ENCODE assay signal across 9 mouse cellular contexts in genomic region chr7:109719286-109719685, GRCm38 (mm10). TPM values are rescaled to one million over a fixed set of nuclear protein-coding genes. Genes with fewer than 3 reads are reported as not detected.
DNase-seq lines count a peak whose midpoint lies in the region; ATAC-seq and TF ChIP-seq lines count a peak whose summit lies in the region.
"Had no signal": no experiment of that assay in that cellular context is flagged by ENCODE, and none has a peak within 500 bp of the region (broad histone marks: within the 10 kb centered on the region; RNA-seq: fewer than 3 reads in every experiment).

No protein-coding gene starts in this region.

- TF ChIP-seq POLR2A in liver, adult 2 months (IDR thresholded peaks at IDR 0.05; ENCODE audit: extremely low read depth, insufficient read depth, low read length): no peak

- TF ChIP-seq CTCF in liver, adult 2 months (IDR thresholded peaks at IDR 0.05; ENCODE audit: low read depth, low read length): 0 out of 2 replicates have a peak, but pooled peaks have one; percentile 10

- ATAC-seq in liver, embryonic 11.5 days (replicated peaks; ENCODE audit: low FRiP score): no peak

- intact Hi-C loops in heart, postnatal 36 days (cut with DNase I): loop anchor here (5.0 kb wide), 1 partner anchor 87 kb away; no protein-coding TSS in a partner anchor

- H3K4me2 ChIP-seq in liver, embryonic 11.5 days: no peak overlapping the region

- no peaks in the 10 kb centered on the region for H3K4me1 ChIP-seq in liver, adult 2 months (ENCODE audit: control insufficient read depth, insufficient read depth, low read length)
- H3K4me1 ChIP-seq in liver, embryonic 11.5 days (replicated peaks; ENCODE audit: control insufficient read depth, insufficient read depth, low read length): no peaks in the 10 kb centered on the region
- no peaks in the 10 kb centered on the region for H3K4me1 ChIP-seq in forebrain, embryonic 10.5 days

- 0 out of 2 replicates have a peak, but pooled peaks cover 3% of the 10 kb centered on the region for H3K9me3 ChIP-seq in liver, embryonic 11.5 days (ENCODE audit: control insufficient read depth, low read length)
- peaks cover 5% of the 10 kb centered on the region; the same call in 1 of the 2 replicates for H3K9me3 ChIP-seq in forebrain, embryonic 10.5 days

- H3K27me3 ChIP-seq in liver, adult 2 months (ENCODE audit: control insufficient read depth, insufficient read depth, low read length): no peaks in the 10 kb centered on the region
- no peaks in the 10 kb centered on the region for H3K27me3 ChIP-seq in liver, embryonic 11.5 days (replicated peaks; ENCODE audit: control insufficient read depth, insufficient read depth, low read length)
- H3K27me3 ChIP-seq in forebrain, embryonic 10.5 days (ENCODE audit: poor library complexity, severe bottlenecking): no peaks in the 10 kb centered on the region

- H3K27ac ChIP-seq in liver, adult 2 months (replicated peaks; ENCODE audit: insufficient read depth, low read depth, low read length): no peak overlapping the region
- H3K27ac ChIP-seq in liver, embryonic 11.5 days (ENCODE audit: low read depth, low read length): no peak overlapping the region
- H3K27ac ChIP-seq in forebrain, embryonic 10.5 days: no peak overlapping the region

- no peak overlapping the region for H3K4me3 ChIP-seq in liver, adult 2 months (ENCODE audit: insufficient read depth, low read depth, low read length)
- H3K4me3 ChIP-seq in liver, embryonic 11.5 days (ENCODE audit: low read depth, low read length): no peak overlapping the region
- no peak overlapping the region for H3K4me3 ChIP-seq in forebrain, embryonic 10.5 days

- no peaks in the 10 kb centered on the region for H3K79me2 ChIP-seq in liver, adult 2 months (ENCODE audit: control insufficient read depth, insufficient read depth, low read length)

- WGBS in liver, adult 2 months: 68% methylated on average over 9 of the region's 9 CpGs
- 64% methylated on average over 9 of the region's 9 CpGs for WGBS in liver, embryonic 11.5 days
- WGBS in forebrain, embryonic 10.5 days: 68% methylated on average over 9 of the region's 9 CpGs

- peak; percentile 23 to 56 for DNase-seq in frontal cortex, postnatal 36 days (ENCODE audit: low spot score in 2 of 2)
- DNase-seq in frontal cortex, postnatal 14 days (ENCODE audit: low spot score in 2 of 2): no peak
- DNase-seq in liver, adult 2 months (ENCODE audit: extremely low read depth, low read depth, low spot score): peak; percentile 15
- DNase-seq in liver, embryonic 11.5 days (ENCODE audit: low spot score): no peak
- peak; percentile 80 for DNase-seq in NIH3T3 (ENCODE audit: low read depth)
- DNase-seq in heart, postnatal 36 days: peak; percentile 28 to 35
- DNase-seq in right cerebral cortex, postnatal 4 days: peak; percentile 26
- DNase-seq in forebrain, embryonic 10.5 days (ENCODE audit: extremely low spot score, low spot score): no peak

- no peaks in the 10 kb centered on the region for H3K36me3 ChIP-seq in liver, adult 2 months (ENCODE audit: control insufficient read depth, insufficient read depth, low read length)
- no peaks in the 10 kb centered on the region for H3K36me3 ChIP-seq in liver, embryonic 11.5 days (ENCODE audit: control insufficient read depth, insufficient read depth, low read length)
- no peaks in the 10 kb centered on the region for H3K36me3 ChIP-seq in forebrain, embryonic 10.5 days (replicated peaks)

- H3K9ac ChIP-seq in liver, adult 2 months (ENCODE audit: low read depth, low read length): no peak overlapping the region
- no peak overlapping the region for H3K9ac ChIP-seq in liver, embryonic 11.5 days (ENCODE audit: low read depth, low read length)

RNA-seq across cellular contexts. Expression of gene BC051019, which starts 4.4 kb away (rescaled TPM):
- total RNA-seq in liver, adult 2 months (2014; rRNA removed): not detected in 2 replicates
- not detected in 2 replicates for polyA plus RNA-seq in liver, adult 2 months (2012; rRNA removed)
- polyA plus RNA-seq in liver, embryonic 11.5 days (2014; fragmentation: Nextera tagmentation; extraction: Ambion mirVana): 0.10 and 0.47 TPM in 2 replicates
- total RNA-seq in heart, postnatal 36 days (2021): not detected
- 0.20 and 0.25 TPM in 2 replicates for polyA plus RNA-seq in forebrain, embryonic 10.5 days (2016; fragmentation: Nextera tagmentation; extraction: Ambion mirVana)
- total RNA-seq: gastrocnemius, postnatal 4 days had no signal

RNA-seq across cellular contexts. Expression of gene Ascl3, which starts 12.2 kb away (rescaled TPM):
- not detected in 2 replicates for total RNA-seq in liver, adult 2 months (2014; rRNA removed)
- polyA plus RNA-seq in liver, adult 2 months (2012; rRNA removed): 0.18 TPM in 1 of 2 replicates, not detected in the other
- polyA plus RNA-seq in liver, embryonic 11.5 days (2014; fragmentation: Nextera tagmentation; extraction: Ambion mirVana): not detected in 2 replicates
- total RNA-seq in heart, postnatal 36 days (2021): not detected
- polyA plus RNA-seq in forebrain, embryonic 10.5 days (2016; fragmentation: Nextera tagmentation; extraction: Ambion mirVana): not detected in 2 replicates
- total RNA-seq: gastrocnemius, postnatal 4 days had no signal

RNA-seq across cellular contexts. Expression of gene Akip1, which starts 15.8 kb away (rescaled TPM):
- 17.2 and 20.2 TPM in 2 replicates for total RNA-seq in liver, adult 2 months (2014; rRNA removed)
- 14.0 and 15.9 TPM in 2 replicates for polyA plus RNA-seq in liver, adult 2 months (2012; rRNA removed)
- 52.7 and 54.9 TPM in 2 replicates for polyA plus RNA-seq in liver, embryonic 11.5 days (2014; fragmentation: Nextera tagmentation; extraction: Ambion mirVana)
- total RNA-seq in heart, postnatal 36 days (2021): 10 to 100 TPM; 11.4 to 16.0 TPM
- 27.6 and 29.1 TPM in 2 replicates for polyA plus RNA-seq in forebrain, embryonic 10.5 days (2016; fragmentation: Nextera tagmentation; extraction: Ambion mirVana)

RNA-seq across cellular contexts. Expression of gene St5, which starts 15.9 kb away (rescaled TPM):
- total RNA-seq in liver, adult 2 months (2014; rRNA removed): 8.3 and 22.6 TPM in 2 replicates
- 36.4 and 44.1 TPM in 2 replicates for polyA plus RNA-seq in liver, adult 2 months (2012; rRNA removed)
- 38.7 and 38.8 TPM in 2 replicates for polyA plus RNA-seq in liver, embryonic 11.5 days (2014; fragmentation: Nextera tagmentation; extraction: Ambion mirVana)
- total RNA-seq in heart, postnatal 36 days (2021): 10 to 100 TPM; 23.4 to 31.9 TPM
- polyA plus RNA-seq in forebrain, embryonic 10.5 days (2016; fragmentation: Nextera tagmentation; extraction: Ambion mirVana): 33.5 and 37.9 TPM in 2 replicates

RNA-seq across cellular contexts. Expression of gene Tmem9b, which starts 33.4 kb away (rescaled TPM):
- 25.2 and 26.3 TPM in 2 replicates for total RNA-seq in liver, adult 2 months (2014; rRNA removed)
- 16.5 and 18.4 TPM in 2 replicates for polyA plus RNA-seq in liver, adult 2 months (2012; rRNA removed)
- 51.0 and 57.2 TPM in 2 replicates for polyA plus RNA-seq in liver, embryonic 11.5 days (2014; fragmentation: Nextera tagmentation; extraction: Ambion mirVana)
- 10 to 100 TPM; 29.8 to 31.1 TPM for total RNA-seq in heart, postnatal 36 days (2021)
- 31.1 and 34.5 TPM in 2 replicates for polyA plus RNA-seq in forebrain, embryonic 10.5 days (2016; fragmentation: Nextera tagmentation; extraction: Ambion mirVana)

Comparison
In these comparisons a context has a peak if more than half of its experiments do, and no peak if none do; other contexts are left out.
1. DNase-seq: peak in frontal cortex, postnatal 36 days (2 of 2), liver, adult 2 months (single experiment), NIH3T3 (single experiment), heart, postnatal 36 days (2 of 2) and right cerebral cortex, postnatal 4 days (single experiment); none in frontal cortex, postnatal 14 days (0 of 2), liver, embryonic 11.5 days (single experiment) and forebrain, embryonic 10.5 days (single experiment).